Mouse (Mus musculus): Measurements from ENCODE around the gene Kirrel3. TPM values are rescaled to one million over a fixed set of nuclear protein-coding genes. Genes with fewer than 3 reads are reported as not detected.

Gene Kirrel3
- polyA plus RNA-seq, 1 experiment from 2014 or later, result 54.0 TPM

DNA sequence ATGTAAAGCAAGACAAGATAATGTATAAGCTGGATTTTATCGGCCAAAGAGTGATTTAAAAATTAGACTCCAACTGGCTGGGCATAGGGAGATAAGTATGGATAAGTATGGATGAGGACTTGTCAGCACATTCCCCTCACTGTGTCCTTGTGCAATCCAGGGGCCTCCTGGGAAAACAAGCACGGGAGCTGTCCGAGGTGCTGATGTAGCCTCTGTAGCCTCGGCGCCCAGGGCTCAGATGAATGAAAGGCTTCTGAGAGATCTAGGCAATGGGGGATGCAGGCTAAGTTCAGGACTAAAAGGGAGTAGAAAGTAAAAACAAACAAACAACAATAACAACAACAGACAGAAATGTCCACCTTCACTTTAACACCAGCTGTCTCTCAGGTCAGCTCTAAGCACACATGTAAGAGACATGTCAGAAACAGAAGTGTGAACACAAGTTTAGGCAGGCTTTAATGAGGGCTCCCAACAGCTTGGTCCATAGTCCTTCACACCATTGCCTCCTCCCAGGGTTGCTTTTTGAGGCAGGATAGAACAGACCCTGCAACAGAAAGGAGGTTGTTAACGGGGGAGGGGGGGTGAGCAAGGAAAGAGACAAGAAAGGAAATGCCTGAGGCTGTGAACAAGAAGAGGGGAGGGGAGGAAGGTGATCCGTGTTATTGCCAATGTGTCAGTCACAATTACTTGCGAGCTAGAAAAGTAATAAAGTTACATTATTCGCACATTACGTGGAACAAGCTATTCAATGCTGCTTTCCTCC, 352.2 kb downstream of the Kirrel3 start:
- Histone ChIP-seq H3K4me3 (ENCODE audit: low read depth, low read length) (no peak overlapping the region), H3K4me1 (ENCODE audit: control insufficient read depth, insufficient read depth, low read length) (peaks cover 7% of the 10 kb centered on the region; the same call in 1 of the 2 replicates), H3K27ac (ENCODE audit: low read length) (no peak overlapping the region; the same call in 1 of the 2 replicates), H3K9me3 (replicated peaks; ENCODE audit: control insufficient read depth, low read length, poor library complexity, severe bottlenecking) (no peaks in the 10 kb centered on the region), H3K4me2 (ENCODE audit: low read length) (no peak overlapping the region), H3K27me3 (ENCODE audit: control insufficient read depth, insufficient read depth, low read depth, low read length) (no peaks in the 10 kb centered on the region), H3K36me3 (ENCODE audit: control insufficient read depth, insufficient read depth, low read length) (no peaks in the 10 kb centered on the region), H3K9ac (ENCODE audit: low read depth, low read length) (no peak overlapping the region)
- ATAC-seq, result no peak
- WGBS, result 36% methylated on average over 10 of the region's 10 CpGs

DNA sequence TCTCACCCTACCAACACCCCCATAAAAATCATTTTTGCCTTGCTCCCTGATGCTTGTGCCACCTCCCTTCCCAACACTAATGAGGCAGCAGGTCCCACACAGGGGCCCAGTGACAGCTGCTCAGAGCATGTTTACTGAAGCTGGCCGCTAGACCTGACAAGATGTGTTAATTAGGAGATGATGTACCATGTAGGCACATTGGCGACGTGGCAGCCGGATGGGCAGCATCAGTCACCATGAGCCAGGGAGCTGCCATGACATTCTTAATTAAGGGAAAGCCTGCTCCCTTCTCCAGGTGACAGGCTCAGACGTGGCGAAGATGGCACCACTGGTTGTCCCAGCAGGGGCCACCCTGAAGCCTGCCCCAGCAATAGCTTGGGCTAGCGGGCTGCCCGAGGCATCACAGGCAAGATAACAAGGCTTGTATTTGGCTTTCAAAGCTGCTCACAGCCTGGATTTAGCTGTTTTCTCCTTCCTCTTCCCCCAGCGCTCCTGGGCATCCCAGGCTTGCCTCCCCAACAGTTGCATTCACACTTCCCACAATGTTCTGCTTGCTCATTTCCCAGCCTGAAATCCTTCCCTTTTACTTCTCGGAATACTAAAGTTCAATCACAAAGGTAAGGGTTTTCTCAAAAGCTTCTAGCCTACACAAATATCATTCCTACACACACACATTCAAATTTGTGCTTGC, 357.7 kb downstream of the Kirrel3 start:
- WGBS, result 69% methylated on average over 10 of the region's 10 CpGs
- no peaks in the 10 kb centered on the region for H3K4me1 ChIP-seq (ENCODE audit: control insufficient read depth, insufficient read depth, low read length)
- no peak overlapping the region for H3K4me3 ChIP-seq (ENCODE audit: low read depth, low read length)
- no peak overlapping the region for H3K9ac ChIP-seq (ENCODE audit: low read depth, low read length)
- no peaks in the 10 kb centered on the region for H3K36me3 ChIP-seq (ENCODE audit: control insufficient read depth, insufficient read depth, low read length)
- no peak overlapping the region for H3K4me2 ChIP-seq (ENCODE audit: low read length)
- ATAC-seq, result no peak
- H3K27ac ChIP-seq (ENCODE audit: low read length), result no peak overlapping the region
- no peaks in the 10 kb centered on the region for H3K27me3 ChIP-seq (ENCODE audit: control insufficient read depth, insufficient read depth, low read depth, low read length)
- no peaks in the 10 kb centered on the region for H3K9me3 ChIP-seq (replicated peaks; ENCODE audit: control insufficient read depth, low read length, poor library complexity, severe bottlenecking)

GRCm38 (mm10) chr9:34846440-34846839, 360.7 kb downstream of the Kirrel3 start:
- H3K27me3 ChIP-seq (ENCODE audit: control insufficient read depth, insufficient read depth, low read depth, low read length), result no peaks in the 10 kb centered on the region
- H3K4me1 ChIP-seq (ENCODE audit: control insufficient read depth, insufficient read depth, low read length), result no peaks in the 10 kb centered on the region
- no peak overlapping the region for H3K9ac ChIP-seq (ENCODE audit: low read depth, low read length)
- H3K4me2 ChIP-seq (ENCODE audit: low read length), result no peak overlapping the region
- no peak overlapping the region for H3K27ac ChIP-seq (ENCODE audit: low read length)
- no peak overlapping the region for H3K4me3 ChIP-seq (ENCODE audit: low read depth, low read length)
- no peaks in the 10 kb centered on the region for H3K9me3 ChIP-seq (replicated peaks; ENCODE audit: control insufficient read depth, low read length, poor library complexity, severe bottlenecking)
- 30% methylated on average over 1 of the region's 1 CpGs for WGBS
- ATAC-seq, result no peak
- no peaks in the 10 kb centered on the region for H3K36me3 ChIP-seq (ENCODE audit: control insufficient read depth, insufficient read depth, low read length)

DNA sequence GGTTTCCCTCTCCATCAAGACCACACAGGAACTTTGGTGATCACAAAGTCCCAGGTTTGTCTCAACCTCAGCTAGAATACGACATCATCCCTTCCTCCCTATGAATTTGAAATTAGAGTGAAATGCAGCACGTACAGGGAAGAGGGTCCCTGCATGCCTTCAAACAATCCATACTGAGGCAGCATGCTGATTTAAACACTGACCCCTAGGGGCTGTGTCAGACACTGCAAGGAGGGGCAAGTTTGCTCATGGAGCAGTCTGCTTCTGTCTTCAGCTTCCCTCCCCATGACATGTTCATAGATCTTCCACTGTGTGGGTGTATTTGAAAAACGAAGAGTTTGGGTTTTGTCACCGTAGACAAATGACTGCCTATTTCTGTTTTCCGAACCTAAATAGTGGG, 362.0 kb downstream of the Kirrel3 start:
- no peak for ATAC-seq
- no peaks in the 10 kb centered on the region for H3K36me3 ChIP-seq (ENCODE audit: control insufficient read depth, insufficient read depth, low read length)
- 58% methylated on average over 5 of the region's 5 CpGs for WGBS

GRCm38 (mm10) chr9:34851136-34851535, 365.4 kb downstream of the Kirrel3 start:
- no peak for ATAC-seq
- Histone ChIP-seq H3K27ac (ENCODE audit: low read length) (no peak overlapping the region), H3K27me3 (ENCODE audit: control insufficient read depth, insufficient read depth, low read depth, low read length) (no peaks in the 10 kb centered on the region), H3K36me3 (ENCODE audit: control insufficient read depth, insufficient read depth, low read length) (no peaks in the 10 kb centered on the region), H3K9ac (ENCODE audit: low read depth, low read length) (no peak overlapping the region), H3K4me1 (ENCODE audit: control insufficient read depth, insufficient read depth, low read length) (peaks cover 2% of the 10 kb centered on the region; the same call in 1 of the 2 replicates), H3K4me3 (ENCODE audit: low read depth, low read length) (no peak overlapping the region), H3K9me3 (replicated peaks; ENCODE audit: control insufficient read depth, low read length, poor library complexity, severe bottlenecking) (no peaks in the 10 kb centered on the region), H3K4me2 (ENCODE audit: low read length) (no peak overlapping the region)
- WGBS, result 84% methylated on average over 4 of the region's 4 CpGs

More for the DNA sequence above, 362.0 kb downstream of the Kirrel3 start:
- Histone ChIP-seq H3K27me3 (ENCODE audit: control insufficient read depth, insufficient read depth, low read depth, low read length) (no peaks in the 10 kb centered on the region), H3K4me1 (ENCODE audit: control insufficient read depth, insufficient read depth, low read length) (no peaks in the 10 kb centered on the region), H3K27ac (ENCODE audit: low read length) (no peak overlapping the region), H3K4me3 (ENCODE audit: low read depth, low read length) (no peak overlapping the region), H3K9ac (ENCODE audit: low read depth, low read length) (no peak overlapping the region), H3K9me3 (replicated peaks; ENCODE audit: control insufficient read depth, low read length, poor library complexity, severe bottlenecking) (no peaks in the 10 kb centered on the region), H3K4me2 (ENCODE audit: low read length) (no peak overlapping the region)

DNA sequence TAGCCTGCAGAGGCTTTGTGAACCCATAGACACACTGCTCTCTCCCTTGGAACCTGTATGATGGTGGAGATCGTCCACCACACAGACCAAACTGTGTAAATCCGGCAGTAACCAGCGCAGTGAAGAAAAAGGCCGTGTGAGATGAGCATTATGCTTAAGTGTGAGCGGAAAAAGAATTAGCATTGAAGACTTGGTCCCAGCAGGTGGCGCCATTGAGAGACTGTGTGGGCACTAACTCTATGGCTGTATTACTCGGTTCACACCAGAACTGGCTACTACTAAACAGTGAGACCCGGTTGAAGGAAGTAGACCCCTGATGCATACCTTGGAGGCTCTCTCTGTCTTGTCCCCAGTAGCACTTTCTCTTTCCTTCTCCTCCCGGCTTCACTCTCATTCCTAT, 371.9 kb downstream of the Kirrel3 start:
- H3K4me1 ChIP-seq (ENCODE audit: control insufficient read depth, insufficient read depth, low read length), result peaks cover 8% of the 10 kb centered on the region; the same call in 1 of the 2 replicates
- H3K27ac ChIP-seq (ENCODE audit: low read length), result no peak overlapping the region
- no peaks in the 10 kb centered on the region for H3K36me3 ChIP-seq (ENCODE audit: control insufficient read depth, insufficient read depth, low read length)
- H3K4me2 ChIP-seq (ENCODE audit: low read length), result no peak overlapping the region
- WGBS, result 62% methylated on average over 9 of the region's 9 CpGs
- no peaks in the 10 kb centered on the region for H3K27me3 ChIP-seq (ENCODE audit: control insufficient read depth, insufficient read depth, low read depth, low read length)
- H3K9ac ChIP-seq (ENCODE audit: low read depth, low read length), result no peak overlapping the region
- 0 out of 2 replicates have a peak, but pooled peaks cover 2% of the 10 kb centered on the region for H3K9me3 ChIP-seq (replicated peaks; ENCODE audit: control insufficient read depth, low read length, poor library complexity, severe bottlenecking)
- ATAC-seq, result no peak
- H3K4me3 ChIP-seq (ENCODE audit: low read depth, low read length), result no peak overlapping the region

- peaks cover 8% of the 10 kb centered on the region; the same call in 1 of the 2 replicates for H3K4me1 ChIP-seq (ENCODE audit: control insufficient read depth, insufficient read depth, low read length)
- 0 out of 2 replicates have a peak, but pooled peaks cover 2% of the 10 kb centered on the region for H3K9me3 ChIP-seq (replicated peaks; ENCODE audit: control insufficient read depth, low read length, poor library complexity, severe bottlenecking)
- no peak for ATAC-seq
- no peak overlapping the region for H3K4me3 ChIP-seq (ENCODE audit: low read depth, low read length)
- H3K36me3 ChIP-seq (ENCODE audit: control insufficient read depth, insufficient read depth, low read length), result no peaks in the 10 kb centered on the region
- WGBS, result 92% methylated on average over 10 of the region's 10 CpGs
- no peaks in the 10 kb centered on the region for H3K27me3 ChIP-seq (ENCODE audit: control insufficient read depth, insufficient read depth, low read depth, low read length)
- no peak overlapping the region for H3K4me2 ChIP-seq (ENCODE audit: low read length)
- H3K27ac ChIP-seq (ENCODE audit: low read length), result no peak overlapping the region
- no peak overlapping the region for H3K9ac ChIP-seq (ENCODE audit: low read depth, low read length)
Measured at GRCm38 (mm10) chr9:34858071-34858470, 372.4 kb downstream of the Kirrel3 start.

- no peak overlapping the region for H3K9ac ChIP-seq (ENCODE audit: low read depth, low read length)
- no peaks in the 10 kb centered on the region for H3K36me3 ChIP-seq (ENCODE audit: control insufficient read depth, insufficient read depth, low read length)
- 0 out of 2 replicates have a peak, but pooled peaks have one; percentile 49 for ATAC-seq
- H3K27ac ChIP-seq (ENCODE audit: low read length), result no peak overlapping the region
- no peak overlapping the region for H3K4me3 ChIP-seq (ENCODE audit: low read depth, low read length)
- no peak overlapping the region for H3K4me2 ChIP-seq (ENCODE audit: low read length)
- WGBS, result 22% methylated on average over 4 of the region's 4 CpGs
- 0 out of 2 replicates have a peak, but pooled peaks cover 2% of the 10 kb centered on the region for H3K9me3 ChIP-seq (replicated peaks; ENCODE audit: control insufficient read depth, low read length, poor library complexity, severe bottlenecking)
- H3K4me1 ChIP-seq (ENCODE audit: control insufficient read depth, insufficient read depth, low read length), result peaks cover 8% of the 10 kb centered on the region; the same call in 1 of the 2 replicates
- H3K27me3 ChIP-seq (ENCODE audit: control insufficient read depth, insufficient read depth, low read depth, low read length), result no peaks in the 10 kb centered on the region
Measured at GRCm38 (mm10) chr9:34860934-34861333, 375.2 kb downstream of the Kirrel3 start.

DNA sequence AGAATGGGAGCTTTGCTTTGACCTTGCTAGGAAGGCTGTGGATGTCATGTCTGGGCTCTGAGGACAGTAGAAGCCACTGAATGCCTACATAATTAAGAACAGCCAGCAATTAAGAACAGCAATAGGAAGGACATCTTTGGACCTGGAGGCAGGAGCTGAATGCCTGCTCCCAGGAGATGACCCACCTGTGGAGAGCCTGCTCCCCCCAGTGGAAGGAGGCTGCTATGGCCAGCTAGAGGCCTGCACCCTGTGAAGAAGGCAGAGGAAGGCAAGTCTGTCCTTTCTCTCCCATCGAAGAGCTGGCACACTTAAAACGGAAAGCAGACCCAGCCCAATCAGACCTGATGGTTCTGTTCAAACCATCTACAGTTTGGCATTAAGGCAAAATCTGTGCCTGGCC, 376.1 kb downstream of the Kirrel3 start:
- Histone ChIP-seq H3K27me3 (ENCODE audit: control insufficient read depth, insufficient read depth, low read depth, low read length) (no peaks in the 10 kb centered on the region), H3K9ac (ENCODE audit: low read depth, low read length) (no peak overlapping the region), H3K4me2 (ENCODE audit: low read length) (no peak overlapping the region), H3K4me3 (ENCODE audit: low read depth, low read length) (no peak overlapping the region), H3K4me1 (ENCODE audit: control insufficient read depth, insufficient read depth, low read length) (peaks cover 4% of the 10 kb centered on the region; the same call in 1 of the 2 replicates), H3K9me3 (replicated peaks; ENCODE audit: control insufficient read depth, low read length, poor library complexity, severe bottlenecking) (0 out of 2 replicates have a peak, but pooled peaks cover 2% of the 10 kb centered on the region), H3K36me3 (ENCODE audit: control insufficient read depth, insufficient read depth, low read length) (no peaks in the 10 kb centered on the region), H3K27ac (ENCODE audit: low read length) (no peak overlapping the region)
- 60% methylated on average over 2 of the region's 2 CpGs for WGBS
- peak; percentile 58; the same call in 1 of the 2 replicates for ATAC-seq

All from midbrain, embryonic 16.5 days (tissue).